Mouse (Mus musculus) liver, embryonic 13.5 days (tissue): ENCODE data around the gene Klhl2. TPM values are rescaled to one million over a fixed set of nuclear protein-coding genes. Genes with fewer than 3 reads are reported as not detected.

ENCODE experiments used
- ATAC-seq: fragments of 200-750 bp; cut with Nextera tagmentation; 2 replicates; pipeline ENCODE4 v1.8.0; 2017; ENCODE audit warnings: low read depth, mild to moderate bottlenecking, moderate number of reproducible peaks, moderate library complexity
- DNase-seq: peaks from one replicate; pipeline ENCODE4 v3.0.0; 2022
- H3K27ac ChIP-seq: fragments of 300-500 bp; sonication (generic); 2 replicates; pipeline ENCODE4 v1.5.1; 2015; ENCODE audit warnings: moderate library complexity, mild to moderate bottlenecking, inconsistent platforms
- H3K27me3 ChIP-seq: fragments of 300-500 bp; sonication (generic); 2 replicates; pipeline ENCODE4 v1.6.1; 2015; ENCODE audit warnings: mild to moderate bottlenecking, inconsistent platforms
- H3K36me3 ChIP-seq: fragments of 300-500 bp; sonication (generic); 2 replicates; pipeline ENCODE4 v1.6.1; 2015; ENCODE audit warnings: mild to moderate bottlenecking, inconsistent platforms
- H3K4me1 ChIP-seq: fragments of 300-500 bp; sonication (generic); replicated peaks from 2 replicates; pipeline ENCODE4 v1.6.1; 2015; ENCODE audit warnings: inconsistent platforms
- H3K4me2 ChIP-seq: fragments of 300-500 bp; sonication (generic); 2 replicates; pipeline ENCODE4 v1.6.1; 2015; ENCODE audit warnings: inconsistent platforms, mild to moderate bottlenecking, moderate library complexity
- H3K4me3 ChIP-seq: fragments of 300-500 bp; sonication (generic); replicated peaks from 2 replicates; pipeline ENCODE4 v1.5.1; 2015; ENCODE audit warnings: mild to moderate bottlenecking, inconsistent platforms
- H3K9ac ChIP-seq: fragments of 300-500 bp; sonication (generic); 2 replicates; pipeline ENCODE4 v1.6.1; 2015; ENCODE audit warnings: mild to moderate bottlenecking, inconsistent platforms
- H3K9me3 ChIP-seq: fragments of 300-500 bp; sonication (generic); replicated peaks from 2 replicates; pipeline ENCODE4 v1.6.1; 2016; ENCODE audit warnings: inconsistent platforms
- WGBS: fragments of 180-500 bp; shearing (Covaris S2); methylation state at CpG from one replicate; pipeline ENCODE4 v1.1.7; 2015; ENCODE audit not compliant: insufficient replicate concordance; 5-methylcytosine and 5-hydroxymethylcytosine counted together
- polyA plus RNA-seq: library from polyadenylated mRNA; unstranded; fragments of >200 nt; fragmentation: Nextera tagmentation; extraction: Ambion mirVana; gene quantifications from 2 replicates; pipeline ENCODE4 v1.2.1, GENCODE M21; 2015

Gene Klhl2
- polyA plus RNA-seq, 1 experiment from 2014 or later = 4.0 TPM

DNA sequence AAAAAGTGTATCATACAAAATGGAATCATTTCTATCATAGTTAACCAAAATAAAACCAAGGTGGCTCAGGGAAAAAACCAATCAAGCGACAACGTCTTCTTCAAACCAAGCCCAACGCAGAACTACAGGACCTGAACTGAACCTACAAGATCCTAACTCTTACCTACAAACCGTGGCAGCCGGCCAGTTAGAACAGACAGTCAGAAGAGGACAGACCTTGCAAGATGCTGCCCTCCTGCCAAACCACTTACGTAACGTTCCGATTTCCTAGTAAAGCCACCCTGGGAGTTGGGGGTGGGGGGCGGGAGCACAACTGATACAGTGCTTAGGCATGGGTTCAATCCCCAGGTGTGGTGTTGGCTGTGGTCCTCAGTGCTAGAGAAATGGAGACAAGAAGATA is 82.8 kb downstream of the Klhl2 start:
- no peaks in the 10 kb centered on the region for H3K9me3 ChIP-seq
- no peak for ATAC-seq
- no peak overlapping the region for H3K4me2 ChIP-seq
- no peak for DNase-seq
- no peak overlapping the region for H3K4me3 ChIP-seq
- H3K4me1 ChIP-seq = no peaks in the 10 kb centered on the region
- no peak overlapping the region for H3K9ac ChIP-seq
- no peak overlapping the region for H3K27ac ChIP-seq
- no peaks in the 10 kb centered on the region for H3K36me3 ChIP-seq
- WGBS = 82% methylated on average over 9 of the region's 9 CpGs
- no peaks in the 10 kb centered on the region for H3K27me3 ChIP-seq

DNA sequence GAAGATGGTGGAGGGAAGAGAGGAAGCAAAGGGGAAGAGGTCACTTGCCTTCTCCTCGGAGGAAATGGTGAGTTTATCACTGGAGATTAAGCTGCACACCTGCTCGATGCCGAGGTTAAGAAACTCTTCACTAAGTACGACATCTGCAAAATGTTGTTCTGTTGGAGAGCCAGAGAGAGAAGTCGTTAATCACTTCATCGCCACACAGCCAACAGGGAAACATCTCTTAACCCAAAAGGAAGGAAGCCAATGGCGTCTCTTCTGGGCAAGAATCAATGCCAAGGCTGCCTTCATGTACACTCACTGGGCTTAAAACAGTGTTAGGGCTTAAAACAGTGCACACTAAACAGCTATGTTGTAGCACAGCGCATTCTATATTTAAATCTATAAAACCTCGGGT is 85.7 kb downstream of the Klhl2 start:
- Histone ChIP-seq H3K4me2 (no peak overlapping the region), H3K36me3 (no peaks in the 10 kb centered on the region), H3K9me3 (no peaks in the 10 kb centered on the region), H3K4me1 (no peaks in the 10 kb centered on the region), H3K27me3 (no peaks in the 10 kb centered on the region), H3K27ac (no peak overlapping the region), H3K9ac (no peak overlapping the region), H3K4me3 (no peak overlapping the region)
- no peak for ATAC-seq
- no peak for DNase-seq
- WGBS = 44% methylated on average over 9 of the region's 9 CpGs

DNA sequence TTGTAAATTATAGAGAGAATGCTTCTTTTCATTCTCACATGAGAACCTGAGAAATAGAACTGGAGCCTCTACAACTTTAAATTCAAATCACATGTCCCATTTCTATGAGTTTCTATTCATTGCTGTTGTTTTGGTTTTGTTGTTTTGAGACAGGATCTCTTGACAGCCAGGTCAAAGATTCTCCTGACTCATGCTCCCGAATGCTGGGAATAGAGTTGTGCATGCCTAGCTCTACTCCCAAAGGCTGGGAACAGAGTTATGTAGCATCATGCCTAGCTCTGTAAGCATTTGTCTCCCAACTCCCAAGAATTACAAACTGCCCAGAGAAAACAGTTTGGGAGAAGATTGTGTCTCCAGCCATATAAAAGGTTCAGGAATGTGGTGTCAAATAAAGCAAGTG is 87.1 kb downstream of the Klhl2 start:
- no peak for ATAC-seq
- no peak overlapping the region for H3K4me3 ChIP-seq
- no peak overlapping the region for H3K4me2 ChIP-seq
- H3K36me3 ChIP-seq = no peaks in the 10 kb centered on the region
- WGBS = 67% methylated on average over 1 of the region's 1 CpGs
- H3K9me3 ChIP-seq = no peaks in the 10 kb centered on the region
- H3K27me3 ChIP-seq = no peaks in the 10 kb centered on the region
- no peak overlapping the region for H3K9ac ChIP-seq
- no peak for DNase-seq
- no peak overlapping the region for H3K27ac ChIP-seq
- no peaks in the 10 kb centered on the region for H3K4me1 ChIP-seq

DNA sequence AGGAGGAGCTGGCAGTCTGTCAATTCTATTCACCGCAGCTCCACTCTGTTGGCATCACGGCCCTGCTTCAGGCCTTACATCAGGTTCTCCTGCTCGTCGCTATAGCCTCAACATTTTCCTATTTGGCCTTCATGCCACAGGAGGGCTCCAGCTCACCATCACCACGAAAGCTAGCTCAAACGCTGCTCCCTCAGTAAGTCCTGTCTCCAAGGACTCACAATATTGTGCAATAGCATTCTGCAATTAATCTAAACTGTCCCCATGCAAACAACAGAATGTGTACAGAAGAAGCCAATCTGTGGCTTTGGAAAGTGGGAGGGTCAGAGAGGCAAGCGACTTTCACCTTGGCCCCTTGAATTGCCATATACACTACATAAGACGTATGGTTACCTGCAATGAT is 88.4 kb downstream of the Klhl2 start:
- 68% methylated on average over 8 of the region's 8 CpGs for WGBS
- no peak overlapping the region for H3K4me3 ChIP-seq
- ATAC-seq (no peak), DNase-seq (no peak)
- H3K9ac ChIP-seq = no peak overlapping the region
- no peaks in the 10 kb centered on the region for H3K36me3 ChIP-seq
- H3K27me3 ChIP-seq = no peaks in the 10 kb centered on the region
- no peaks in the 10 kb centered on the region for H3K9me3 ChIP-seq
- H3K4me2 ChIP-seq = no peak overlapping the region
- no peaks in the 10 kb centered on the region for H3K4me1 ChIP-seq
- no peak overlapping the region for H3K27ac ChIP-seq

DNA sequence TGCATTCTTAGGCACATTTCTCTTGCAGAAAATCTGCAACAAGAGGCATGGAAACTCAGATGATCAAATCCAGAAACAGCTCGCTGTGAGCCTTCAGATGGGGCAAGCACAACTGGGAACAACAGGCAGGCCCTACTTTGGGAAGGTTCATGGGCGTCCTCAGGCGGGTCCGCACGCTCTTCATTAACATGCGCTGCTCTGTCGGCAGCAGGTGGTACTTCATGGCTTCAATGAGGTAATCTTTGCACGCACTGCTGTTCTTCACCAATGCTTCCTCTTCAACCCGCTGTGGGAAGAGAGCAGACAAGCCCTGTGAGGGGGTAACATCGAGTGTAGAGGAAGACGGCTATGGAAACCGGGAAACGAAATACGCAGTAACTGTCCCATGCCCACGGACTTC is 91.9 kb downstream of the Klhl2 start:
- no peak overlapping the region for H3K4me3 ChIP-seq
- DNase-seq = no peak
- no peaks in the 10 kb centered on the region for H3K36me3 ChIP-seq
- no peaks in the 10 kb centered on the region for H3K4me1 ChIP-seq
- no peaks in the 10 kb centered on the region for H3K9me3 ChIP-seq
- 87% methylated on average over 15 of the region's 15 CpGs for WGBS
- no peak overlapping the region for H3K4me2 ChIP-seq
- ATAC-seq = no peak
- no peak overlapping the region for H3K27ac ChIP-seq
- H3K27me3 ChIP-seq = no peaks in the 10 kb centered on the region
- H3K9ac ChIP-seq = no peak overlapping the region

DNA sequence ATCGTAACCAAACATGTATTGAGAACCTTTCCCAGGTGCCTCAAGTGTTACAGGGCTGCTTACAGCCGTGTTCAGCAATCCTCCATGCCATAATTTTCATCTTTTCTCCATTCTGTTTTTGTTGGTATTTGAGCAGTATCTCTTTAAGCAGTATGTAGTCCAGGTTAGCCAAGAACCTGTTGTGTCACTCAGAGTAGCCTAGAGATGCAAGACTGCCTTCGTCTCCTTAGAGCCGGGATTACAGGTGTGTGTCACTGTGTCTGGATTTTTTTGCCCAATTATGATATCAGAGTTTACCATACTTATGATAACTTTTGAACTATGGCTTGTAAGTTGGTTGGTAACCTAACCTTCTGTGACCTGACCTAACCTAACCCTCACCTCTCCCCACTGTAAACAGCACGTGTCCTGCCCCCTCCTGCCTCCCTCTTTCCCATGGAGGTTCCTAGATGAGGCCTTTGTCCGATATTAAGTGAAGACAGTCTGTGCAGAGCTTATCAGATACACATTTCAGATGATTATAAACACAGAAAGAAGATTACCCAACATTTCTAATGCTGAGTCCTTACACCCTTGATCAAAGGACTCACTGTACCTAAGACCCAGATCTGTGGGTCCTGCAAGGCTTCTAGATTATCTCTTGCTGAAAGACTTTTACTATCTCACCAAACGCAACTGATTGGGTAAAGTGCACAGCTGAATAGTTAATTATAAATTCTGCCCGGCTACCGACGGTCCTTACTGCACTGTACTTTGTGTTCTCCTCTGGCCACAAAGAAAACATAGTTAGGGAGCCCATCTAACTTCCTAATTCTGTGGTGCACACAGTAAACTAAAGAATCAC is 103.4 kb downstream of the Klhl2 start:
- H3K4me2 ChIP-seq = no peak overlapping the region
- DNase-seq = no peak

DNA sequence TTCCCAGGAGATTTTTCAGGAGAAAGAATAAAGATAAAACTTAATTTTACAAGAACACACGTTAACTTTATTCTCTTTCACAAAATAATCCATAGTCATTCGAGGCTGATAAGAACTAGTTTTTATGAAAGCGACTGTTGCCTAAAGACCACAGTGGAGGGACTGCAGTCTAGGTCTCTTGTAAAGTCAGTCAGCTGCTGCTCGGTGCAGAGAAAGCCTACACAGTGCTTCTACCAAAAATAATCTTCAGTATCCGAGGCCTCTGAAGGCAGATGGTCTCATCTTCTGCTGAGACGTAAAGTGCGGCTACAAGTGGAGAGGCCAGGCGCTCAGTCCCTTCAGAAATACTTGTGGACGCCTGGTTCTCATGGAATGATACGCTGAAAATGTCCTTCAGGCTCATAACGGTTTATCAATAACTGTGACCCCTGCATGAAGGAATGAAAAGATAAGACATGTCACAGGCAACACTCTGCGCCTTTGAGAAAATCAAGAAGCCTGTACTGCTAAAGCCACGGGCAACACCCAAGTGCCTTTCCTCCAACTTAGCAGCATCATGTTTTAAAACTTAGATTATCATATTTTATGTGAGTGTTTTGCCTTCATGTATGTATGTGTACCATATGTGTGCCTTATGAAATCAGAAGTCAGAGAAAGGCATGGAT is 109.1 kb downstream of the Klhl2 start:
- Histone ChIP-seq H3K27me3 (no peaks in the 10 kb centered on the region), H3K36me3 (no peaks in the 10 kb centered on the region), H3K4me3 (no peak overlapping the region), H3K9me3 (no peaks in the 10 kb centered on the region), H3K9ac (peak overlapping the region; percentile 52), H3K4me1 (peaks cover 11% of the 10 kb centered on the region), H3K4me2 (peak overlapping the region; percentile 46), H3K27ac (peak overlapping the region; percentile 78)
- 39% methylated on average over 13 of the region's 13 CpGs for WGBS
- peak; percentile 75 for ATAC-seq
- DNase-seq = peak; percentile 6

More for the DNA sequence above, 103.4 kb downstream of the Klhl2 start:
- Histone ChIP-seq H3K36me3 (peaks cover 11% of the 10 kb centered on the region; the same call in 1 of the 2 replicates), H3K9me3 (no peaks in the 10 kb centered on the region), H3K9ac (no peak overlapping the region), H3K27ac (no peak overlapping the region; the same call in 1 of the 2 replicates), H3K27me3 (no peaks in the 10 kb centered on the region), H3K4me1 (peaks cover 2% of the 10 kb centered on the region; the same call in 1 of the 2 replicates), H3K4me3 (no peak overlapping the region)
- peak; percentile 76 for ATAC-seq
- 64% methylated on average over 10 of the region's 10 CpGs for WGBS

DNA sequence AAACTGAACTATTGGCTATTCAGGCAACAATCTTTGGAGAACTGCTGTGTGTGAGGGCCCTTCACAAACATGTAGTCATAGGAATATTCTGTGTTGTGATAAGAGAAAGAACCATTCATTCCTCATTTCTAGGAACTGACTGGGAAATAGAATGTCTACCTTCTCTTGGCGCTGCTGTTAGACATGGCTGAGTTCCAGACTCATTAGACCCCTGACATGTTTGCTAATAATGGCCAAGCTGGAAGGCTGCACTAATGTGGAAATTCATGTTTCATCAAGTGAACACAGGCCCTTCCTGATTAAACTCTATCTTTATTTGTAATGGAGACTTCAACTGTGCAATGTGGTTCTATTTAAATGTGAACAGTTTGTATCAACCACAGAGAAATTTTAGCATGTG is 110.9 kb downstream of the Klhl2 start:
- no peaks in the 10 kb centered on the region for H3K9me3 ChIP-seq
- H3K4me1 ChIP-seq = peaks cover 21% of the 10 kb centered on the region
- ATAC-seq = no peak
- H3K27me3 ChIP-seq = no peaks in the 10 kb centered on the region
- H3K9ac ChIP-seq = no peak overlapping the region
- no peak overlapping the region for H3K4me2 ChIP-seq
- H3K36me3 ChIP-seq = no peaks in the 10 kb centered on the region
- H3K27ac ChIP-seq = no peak overlapping the region
- WGBS = 58% methylated on average over 1 of the region's 1 CpGs
- no peak for DNase-seq
- H3K4me3 ChIP-seq = no peak overlapping the region

DNA sequence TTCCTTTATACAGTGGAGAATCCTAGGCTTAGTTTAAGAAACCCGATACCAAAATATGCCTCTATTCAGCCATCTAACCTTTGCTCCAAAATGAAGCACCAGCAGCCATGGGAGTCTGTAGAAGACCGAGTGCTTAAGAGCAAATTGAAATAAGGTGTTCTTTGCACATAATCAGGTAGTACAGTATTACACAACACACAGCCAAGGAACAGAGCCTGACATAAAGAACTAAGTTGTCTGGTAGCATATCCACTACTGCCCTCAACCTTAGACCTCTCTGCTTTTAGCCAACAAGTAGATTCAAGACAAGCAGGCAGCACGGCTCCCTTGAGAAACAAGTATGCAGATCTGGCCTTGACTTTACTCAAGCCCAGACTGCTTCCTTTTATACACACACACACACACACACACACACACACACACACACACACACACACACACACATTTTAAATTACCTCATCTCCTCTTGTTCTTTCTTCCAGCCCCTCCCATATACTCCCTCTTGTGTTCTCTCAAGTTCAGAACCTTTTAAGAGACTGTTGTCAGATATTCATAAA is 113.0 kb downstream of the Klhl2 start:
- no peak for ATAC-seq
- no peaks in the 10 kb centered on the region for H3K27me3 ChIP-seq
- 64% methylated on average over 3 of the region's 3 CpGs for WGBS
- H3K36me3 ChIP-seq = no peaks in the 10 kb centered on the region
- no peak overlapping the region for H3K27ac ChIP-seq
- peaks cover 34% of the 10 kb centered on the region for H3K4me1 ChIP-seq
- no peak overlapping the region for H3K9ac ChIP-seq
- no peaks in the 10 kb centered on the region for H3K9me3 ChIP-seq
- H3K4me3 ChIP-seq = no peak overlapping the region
- no peak overlapping the region for H3K4me2 ChIP-seq
- DNase-seq = no peak

DNA sequence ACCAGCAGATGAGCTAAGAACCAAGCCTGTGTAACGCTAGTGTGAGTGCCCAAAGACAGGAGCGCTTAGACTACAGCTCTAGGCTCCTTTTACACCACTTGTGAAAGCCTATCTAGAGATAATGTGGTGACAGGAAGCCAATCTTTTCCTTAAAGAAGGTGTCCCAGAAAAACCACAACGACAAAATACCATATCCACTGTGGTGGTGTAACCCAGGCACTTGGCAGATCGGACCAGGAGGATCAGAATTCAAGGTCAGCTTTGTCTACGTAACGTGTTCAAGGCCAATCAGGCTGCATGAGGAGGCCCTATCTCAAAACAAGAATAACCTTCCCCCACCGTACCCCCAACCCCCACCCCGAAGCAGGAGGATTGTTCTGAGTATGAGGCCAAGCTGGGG is 114.7 kb downstream of the Klhl2 start:
- H3K4me1 ChIP-seq = peaks cover 24% of the 10 kb centered on the region
- ATAC-seq (no peak), DNase-seq (no peak)
- H3K9me3 ChIP-seq = no peaks in the 10 kb centered on the region
- H3K9ac ChIP-seq = no peak overlapping the region
- peak overlapping the region; percentile 29; the same call in 1 of the 2 replicates for H3K27ac ChIP-seq
- H3K4me2 ChIP-seq = no peak overlapping the region
- H3K36me3 ChIP-seq = peaks cover 7% of the 10 kb centered on the region
- H3K4me3 ChIP-seq = no peak overlapping the region
- no peaks in the 10 kb centered on the region for H3K27me3 ChIP-seq
- WGBS = 36% methylated on average over 8 of the region's 8 CpGs

DNA sequence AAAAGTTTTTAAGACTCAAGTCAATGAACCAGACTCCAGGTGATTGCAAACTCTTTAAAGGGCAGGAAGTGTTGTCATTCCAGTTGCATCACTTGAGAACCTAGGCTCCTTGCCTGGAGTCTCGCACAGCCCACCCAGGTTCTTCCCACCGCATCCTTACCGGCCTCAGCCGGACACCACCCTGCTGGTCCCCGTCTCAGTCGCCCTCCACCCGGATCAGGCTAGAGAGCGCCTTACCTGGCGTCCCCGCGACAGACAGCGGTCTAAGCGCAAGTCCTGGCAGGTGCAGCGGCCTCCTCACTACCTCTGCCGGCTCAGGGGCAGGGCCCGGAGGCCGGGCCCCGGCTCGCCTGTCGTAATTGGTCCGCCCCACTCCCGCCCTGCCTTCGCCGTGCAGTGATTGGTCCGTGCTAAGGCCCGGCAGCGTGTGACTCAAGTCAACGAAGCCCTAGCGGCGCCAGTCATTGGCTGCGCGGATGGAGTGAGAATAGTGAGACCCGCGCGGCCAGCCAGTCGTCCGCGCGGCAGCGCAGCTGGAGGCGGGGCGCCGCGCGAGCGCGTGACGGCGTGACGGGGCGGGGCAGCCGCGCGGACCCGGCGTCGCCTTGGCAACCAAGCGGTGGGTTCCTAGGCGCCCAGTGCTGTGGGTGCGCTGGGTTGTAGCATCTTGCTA is 116.4 kb downstream of the Klhl2 start, which contains the start of gene Msmo1:
Gene Msmo1 (minus strand): TSS at position 522 of the 673 bp plus-strand sequence.
- peaks cover 12% of the 10 kb centered on the region for H3K36me3 ChIP-seq
- peak within 1 kb of the TSS; percentile 85 for H3K4me2 ChIP-seq
- H3K27ac ChIP-seq = peak within 1 kb of the TSS; percentile 80
- peak; percentile 96 for DNase-seq
- WGBS = under 1% methylated on average over 60 of the region's 60 CpGs
- peak within 1 kb of the TSS; percentile 81 for H3K9ac ChIP-seq
- peak within 1 kb of the TSS; percentile 79 for H3K4me3 ChIP-seq
- no peaks in the 10 kb centered on the region for H3K27me3 ChIP-seq
- H3K9me3 ChIP-seq = no peaks in the 10 kb centered on the region
- peak; percentile 99 for ATAC-seq
- peaks cover 24% of the 10 kb centered on the region for H3K4me1 ChIP-seq
